Mouse (Mus musculus) small intestine, adult 2 months (tissue): ENCODE results near the gene Lpin2.
A peak's percentile ranks its signal among the peaks of the same experiment; 100 is the strongest.

Experiments used
- CTCF ChIP-seq: fragments of 200-500 bp; IDR thresholded peaks from 2 replicates; pipeline ENCODE4 v1.5.1; 2012; ENCODE audit warnings: low read depth, mild to moderate bottlenecking, control low read depth, inconsistent platforms, low read length, moderate library complexity, mixed read lengths; ENCODE audit not compliant: insufficient replicate concordance, insufficient read length; ENCODE audit errors: extremely low read depth
- POLR2A ChIP-seq: fragments of 200-500 bp; IDR thresholded peaks from 2 replicates; pipeline ENCODE4 v1.6.1; 2012; ENCODE audit warnings: low read depth, mild to moderate bottlenecking, control low read depth, inconsistent platforms, low read length, moderate library complexity

GRCm38 (mm10) chr17:71202136-71202535, 19.8 kb downstream of the Lpin2 start:
- TF ChIP-seq CTCF = no peak
- TF ChIP-seq POLR2A = peak; percentile 39; the same call in 1 of the 2 replicates
